Mouse (Mus musculus) cerebellum, postnatal 36 days (tissue): ENCODE data around the gene Fam222a.
A peak's percentile ranks its signal among the peaks of the same experiment; 100 is the strongest.

Experiments used
- DNase-seq, 2 experiments: peaks; one replicate each; pipeline ENCODE4 v3.0.0; 2021 to 2022; ENCODE audit warnings: mixed read lengths in 2 of 2

Gene Fam222a

DNA sequence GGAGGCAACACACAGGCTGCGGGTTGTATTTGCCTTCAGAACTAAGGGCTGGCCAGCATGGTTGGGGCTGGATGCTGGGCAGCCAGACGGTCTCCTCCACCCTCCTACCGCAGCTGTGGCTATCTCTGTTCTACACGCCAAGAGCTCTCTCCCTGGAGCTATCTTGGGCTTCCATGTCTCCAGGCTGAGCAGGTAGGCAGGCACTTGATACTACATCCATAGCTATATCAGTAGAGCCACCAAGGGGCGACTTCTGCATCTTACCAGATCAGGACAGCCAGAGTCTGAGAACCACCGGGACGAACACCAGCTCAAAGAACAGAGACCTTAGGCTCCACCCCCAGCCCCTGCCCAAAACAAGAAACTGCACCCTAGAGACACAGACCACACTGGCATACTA is 47.0 kb downstream of the Fam222a start:
- DNase-seq, result no peak

DNA sequence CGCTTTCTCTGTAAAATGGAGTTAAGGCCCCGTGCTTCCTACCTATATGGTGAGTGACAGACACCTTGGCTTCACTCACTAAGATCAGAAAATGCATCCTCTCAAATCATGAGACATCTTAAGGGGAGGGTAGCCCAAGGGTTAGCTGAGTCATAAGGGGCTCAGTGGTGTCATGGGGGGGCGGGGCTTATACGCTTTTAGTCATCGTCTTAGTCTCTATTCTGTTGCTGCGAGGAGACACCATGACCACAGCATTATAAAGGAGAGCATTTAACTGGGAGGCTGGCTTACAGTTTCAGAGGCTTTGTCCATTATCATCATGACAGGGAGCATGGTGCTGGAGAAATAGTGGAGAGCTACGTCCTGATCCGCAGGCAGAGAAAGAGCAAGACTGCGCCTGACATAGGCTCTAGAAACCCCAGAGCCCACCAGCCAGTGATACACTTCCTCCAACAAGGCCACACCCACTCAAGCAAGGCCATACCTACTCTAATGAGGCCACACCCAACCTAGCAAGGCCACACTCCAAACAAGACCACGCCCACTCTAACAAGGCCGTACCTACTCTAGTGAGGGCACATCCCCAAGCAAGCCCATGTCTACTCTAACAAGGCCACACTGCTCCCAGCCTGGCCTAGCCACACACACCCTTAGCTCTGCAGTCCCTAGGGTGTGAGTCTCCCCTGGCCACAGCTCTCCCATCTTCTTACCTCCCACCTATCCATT is 48.7 kb downstream of the Fam222a start:
- no peak for DNase-seq

DNA sequence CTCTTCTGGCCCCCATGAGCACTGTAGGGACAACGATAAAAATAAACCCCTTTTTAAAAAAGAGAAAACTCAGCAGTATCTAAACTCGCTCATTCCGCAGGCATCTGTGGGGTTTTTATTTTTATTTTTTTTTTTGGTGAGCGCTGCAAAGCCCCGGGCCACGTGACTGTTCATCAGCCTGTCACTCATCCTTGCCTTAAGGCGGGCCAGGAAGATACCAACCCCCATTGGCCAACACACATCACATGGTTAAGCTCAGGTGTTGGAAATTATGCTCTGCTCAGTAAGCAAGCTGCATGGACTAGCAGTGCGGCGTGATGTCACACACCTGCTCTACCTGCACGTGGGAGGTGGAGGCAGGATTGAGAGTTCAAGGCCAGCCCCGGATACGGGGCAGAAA is 50.0 kb downstream of the Fam222a start:
- DNase-seq, result no peak

DNA sequence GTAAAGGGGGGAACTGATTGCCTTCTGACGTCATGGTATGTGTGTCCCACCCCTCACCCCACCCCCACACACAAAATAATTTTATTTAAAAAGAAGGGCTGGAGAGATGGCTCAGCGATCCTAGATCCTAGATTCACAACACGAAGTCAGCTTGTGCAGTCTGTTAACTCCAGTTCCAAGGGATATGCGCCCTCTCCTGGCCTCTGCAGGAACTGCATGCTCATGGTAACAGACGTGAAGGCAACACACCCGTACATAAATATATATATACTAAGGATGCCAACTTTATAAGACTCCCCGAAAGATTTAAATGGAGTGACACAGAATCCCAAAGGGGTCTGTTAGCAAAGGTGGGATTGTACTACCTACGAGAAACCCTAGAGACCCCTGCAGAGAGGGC is 51.0 kb downstream of the Fam222a start:
- peak; percentile 75 to 76 for DNase-seq

DNA sequence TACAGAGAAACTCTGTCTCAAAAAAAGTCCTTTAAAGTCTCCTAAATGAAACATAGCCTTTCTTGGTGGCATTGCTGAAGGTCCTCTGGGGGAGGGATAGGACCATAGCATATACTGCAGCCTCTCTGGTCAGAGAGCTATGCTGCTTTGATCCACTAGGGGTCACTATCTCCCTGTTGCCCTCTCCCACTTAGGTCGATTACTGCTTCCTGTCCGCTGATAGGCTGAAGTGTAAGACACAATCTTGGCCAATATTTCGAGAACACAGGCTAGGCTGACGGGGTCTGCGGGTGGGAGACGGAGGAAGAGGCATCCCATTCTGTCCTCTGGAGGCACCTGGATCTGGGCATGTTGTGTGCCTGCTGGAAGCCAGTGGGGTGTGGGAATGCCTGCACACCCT is 52.5 kb downstream of the Fam222a start:
- no peak for DNase-seq

DNA sequence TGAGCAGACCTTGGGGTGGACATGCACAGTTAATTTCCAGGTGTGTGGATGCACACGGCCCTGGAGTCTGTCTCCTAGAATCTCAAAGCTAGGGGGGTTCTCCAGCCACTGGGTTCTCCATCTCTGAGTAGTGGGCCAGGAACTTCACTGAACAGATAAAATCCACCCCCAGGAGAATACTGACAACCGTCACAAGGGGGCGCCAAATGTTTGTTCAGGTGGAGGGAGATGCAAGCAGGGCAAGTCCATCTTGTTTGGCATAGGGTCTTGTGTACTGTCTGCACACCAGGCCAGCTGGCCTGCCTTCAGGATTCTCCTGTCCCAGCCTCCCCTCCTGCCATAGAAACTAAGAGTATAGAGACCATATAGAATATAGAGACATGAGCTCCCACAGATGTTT is 57.8 kb downstream of the Fam222a start:
- DNase-seq, result peak; percentile 51 to 62

DNA sequence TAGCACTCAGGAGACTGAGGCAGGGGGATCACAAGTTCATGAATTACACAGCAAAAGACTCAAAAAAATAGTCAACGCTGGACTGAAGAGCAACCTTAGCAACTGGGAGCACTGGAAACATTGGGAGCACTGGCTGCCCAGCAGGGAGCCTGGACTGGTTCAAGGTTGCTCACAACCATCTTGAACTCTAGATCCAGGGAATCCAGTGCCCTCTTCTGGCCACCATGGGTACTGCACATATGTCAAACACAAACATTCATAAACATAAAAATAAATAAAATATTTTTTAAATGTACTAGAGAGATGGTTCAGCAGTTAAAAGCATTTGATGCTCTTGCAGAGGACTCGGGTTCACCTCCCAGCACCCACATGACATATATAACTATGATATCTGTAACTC is 63.5 kb downstream of the Fam222a start:
- peak in 1 of 2 experiments; percentile 19 for DNase-seq

DNA sequence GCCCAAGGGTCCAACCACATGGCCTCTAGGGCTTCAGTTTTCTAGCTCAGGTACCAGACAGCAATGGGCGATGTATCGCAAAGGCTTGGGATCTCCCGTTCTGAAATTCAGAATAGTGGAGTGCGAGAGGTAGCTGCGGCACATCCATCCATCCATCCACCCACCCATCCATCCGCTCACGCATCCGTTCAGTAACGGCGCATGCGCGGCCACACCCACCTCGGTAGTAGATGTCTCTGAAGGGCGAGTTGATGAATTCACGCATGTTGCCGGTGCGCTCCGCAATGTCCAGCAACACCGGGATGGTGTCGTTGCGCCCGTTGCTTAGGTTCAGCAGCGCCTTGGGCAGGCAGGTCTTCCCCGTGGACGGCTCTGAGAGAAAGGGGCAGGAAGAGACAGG is 68.3 kb downstream of the Fam222a start:
- DNase-seq, result no peak

DNA sequence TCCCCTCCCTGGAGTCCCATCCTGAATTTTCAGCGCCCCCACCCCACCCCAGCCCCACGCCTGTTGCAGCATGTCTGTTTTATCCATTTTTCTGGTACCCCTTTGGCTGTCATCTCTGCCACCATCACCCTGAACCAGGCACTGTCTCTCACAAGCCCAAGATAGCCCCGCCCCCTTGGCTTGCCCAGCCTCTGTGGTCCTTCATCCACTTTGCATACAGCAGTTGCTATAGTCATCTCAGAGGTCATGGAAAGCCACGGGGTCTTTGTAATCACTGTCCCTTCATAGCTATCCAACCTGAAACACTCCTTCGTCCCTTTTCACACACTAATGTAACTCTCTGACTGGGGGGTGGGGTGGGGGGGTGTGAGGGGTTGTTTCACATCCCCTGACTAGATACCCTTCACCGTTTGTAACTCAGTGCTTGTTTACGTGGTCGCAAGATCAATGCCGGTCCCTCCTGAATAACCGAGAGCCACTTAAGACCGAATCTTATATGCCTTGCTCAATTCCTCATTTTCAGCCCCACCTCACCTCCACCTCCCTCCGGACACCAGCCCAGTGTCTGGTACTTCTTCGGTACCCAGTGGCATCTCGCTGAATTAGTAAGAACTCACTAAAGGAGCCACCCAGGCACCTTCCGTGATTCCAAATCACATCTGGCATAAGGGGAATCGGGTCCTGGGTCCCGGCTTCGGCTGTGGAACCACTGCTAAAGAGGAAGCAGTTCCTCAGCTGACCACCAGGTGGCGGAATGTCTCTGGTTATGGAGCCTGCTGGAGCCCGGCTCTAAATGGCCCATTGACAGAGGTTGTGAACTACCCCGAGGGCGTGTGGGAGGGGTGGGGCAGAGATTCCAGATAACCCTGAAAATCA is 71.2 kb downstream of the Fam222a start:
- peak; percentile 86 to 89 for DNase-seq

DNA sequence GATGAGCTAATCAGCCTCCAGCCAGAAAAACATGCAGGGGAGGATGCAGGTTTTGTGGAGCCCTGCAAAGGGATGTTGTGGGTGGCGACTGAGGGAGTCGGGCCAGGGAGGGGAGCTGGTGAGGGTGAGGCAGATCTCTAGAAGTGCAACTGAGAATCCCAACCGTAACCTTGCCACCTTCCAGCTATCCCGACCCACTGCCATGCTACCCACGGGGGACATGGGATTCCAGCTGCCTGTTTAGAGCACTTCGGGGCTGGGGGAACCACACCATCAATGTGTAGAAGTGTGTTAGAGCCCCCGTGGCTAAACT is 71.8 kb downstream of the Fam222a start:
- DNase-seq, result no peak

DNA sequence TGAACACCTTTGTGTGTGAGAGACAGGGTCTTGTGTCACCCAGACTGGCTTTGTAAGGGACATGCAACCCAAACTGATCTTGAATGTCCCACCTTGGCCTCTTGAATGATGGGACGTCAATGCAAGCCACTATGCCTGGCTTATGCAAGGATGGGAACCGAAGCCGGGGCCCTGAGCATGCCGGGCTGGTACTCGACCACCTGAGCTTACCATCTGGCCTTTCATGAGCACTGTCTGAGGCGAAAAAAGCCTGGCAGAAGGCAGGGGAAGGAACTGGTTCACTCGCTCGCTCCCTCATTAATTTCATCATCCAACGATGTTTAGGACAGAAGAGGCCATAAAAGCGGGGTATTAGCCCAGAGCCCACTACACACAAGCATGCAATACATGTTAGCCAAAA is 73.0 kb downstream of the Fam222a start:
- no peak for DNase-seq

DNA sequence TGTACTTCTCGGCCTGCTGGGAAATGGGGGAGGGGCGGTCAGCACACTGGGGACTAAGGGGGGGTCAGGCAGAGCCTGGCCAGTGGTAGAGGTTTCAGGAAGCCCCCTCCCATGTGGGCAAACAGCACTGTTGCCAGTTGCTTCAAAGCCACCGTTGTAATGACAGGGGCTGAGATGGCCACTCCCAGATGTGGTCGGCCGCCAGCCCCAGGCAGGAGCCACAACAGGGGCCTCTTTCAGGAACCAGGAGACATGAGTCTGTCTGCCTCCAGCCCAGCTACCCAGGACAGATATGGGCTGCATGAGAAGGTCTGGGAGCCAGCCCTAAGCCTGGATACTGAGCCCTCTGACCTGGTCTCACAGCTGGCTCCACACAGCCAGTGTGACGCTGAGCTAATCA is 77.1 kb downstream of the Fam222a start:
- no peak for DNase-seq

DNA sequence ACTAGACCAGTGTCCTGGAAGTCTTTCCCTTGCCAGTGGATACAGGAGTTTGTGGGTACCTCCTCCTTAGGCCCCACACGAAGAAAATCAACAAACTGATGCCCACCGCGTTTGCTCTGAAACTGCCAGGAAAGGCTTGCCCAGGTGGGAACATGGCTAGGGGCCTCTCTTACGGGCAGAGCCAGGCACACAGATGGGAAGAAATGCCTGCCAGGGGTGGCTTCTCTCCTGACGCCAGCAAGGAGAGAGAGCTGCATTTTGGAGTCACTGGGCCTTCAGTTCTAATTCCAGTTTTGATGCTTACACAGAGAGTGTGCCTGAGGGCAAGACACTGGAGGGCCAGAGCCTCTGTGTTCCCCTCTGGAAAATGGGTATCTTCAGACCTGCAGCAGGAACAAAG is 78.1 kb downstream of the Fam222a start:
- no peak for DNase-seq

DNA sequence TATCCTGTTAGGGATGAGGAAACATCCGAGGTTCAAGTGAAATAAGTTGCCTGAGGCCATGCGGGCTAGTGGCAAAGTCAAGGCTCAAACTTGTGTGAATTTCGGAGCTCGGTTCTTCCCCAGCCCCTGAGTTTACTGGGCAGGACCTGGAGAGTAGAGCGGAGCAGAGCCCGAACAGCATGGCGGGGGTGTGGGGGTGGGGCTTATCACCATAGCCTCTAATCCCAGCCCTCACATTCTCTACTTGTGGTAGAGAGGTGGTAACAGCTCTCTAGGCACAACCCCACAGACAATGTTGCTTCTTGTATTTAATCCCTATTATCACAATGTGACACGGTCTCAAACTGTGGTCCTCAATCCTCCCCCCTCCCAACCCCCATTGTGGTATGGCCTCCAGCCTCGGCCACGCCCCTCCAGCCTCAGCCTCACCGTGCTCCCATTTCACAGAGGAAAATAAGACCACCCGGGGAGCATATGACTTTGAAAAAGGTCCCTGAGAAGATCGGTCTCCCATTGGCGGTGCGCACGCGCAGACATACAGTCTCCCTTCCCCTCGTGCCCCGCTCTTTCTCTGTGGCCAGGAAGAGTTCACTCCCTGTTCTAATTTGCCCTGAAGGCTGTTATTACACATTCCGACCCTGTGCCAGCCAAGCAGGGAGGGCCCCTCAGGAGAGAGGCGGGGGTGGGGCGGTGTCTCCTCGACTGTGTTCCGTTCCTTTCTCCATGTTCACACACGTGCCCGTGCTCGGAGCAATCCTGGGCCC is 79.6 kb downstream of the Fam222a start:
- peak; percentile 30 for DNase-seq

DNA sequence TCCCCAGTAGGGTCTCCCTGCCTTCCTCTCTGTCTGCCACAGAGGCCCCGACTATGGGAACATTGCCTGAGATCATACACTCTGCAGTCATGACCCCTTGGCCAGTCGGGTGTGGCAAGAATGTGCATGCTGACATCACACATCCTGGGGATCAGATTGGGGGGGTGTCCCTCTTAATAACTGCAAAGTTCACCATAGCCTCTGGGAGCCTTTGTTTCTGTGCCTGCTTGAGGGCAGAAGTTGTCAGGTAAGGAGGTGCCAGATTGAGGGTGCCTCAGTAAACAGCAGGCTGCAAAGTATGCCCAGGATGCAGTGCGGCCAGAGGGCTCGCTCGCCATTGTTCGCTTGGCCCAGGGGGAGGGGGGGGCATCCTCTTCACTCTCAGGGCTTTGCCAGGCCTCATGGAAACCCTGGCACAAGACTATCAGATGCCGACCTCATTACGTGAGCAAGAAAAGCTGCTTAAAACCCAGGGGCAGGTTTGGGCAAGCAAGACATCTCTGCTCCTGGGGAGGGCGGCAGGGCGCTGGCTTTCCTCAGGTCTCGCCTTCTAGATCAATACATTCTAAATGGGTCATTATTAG is 81.0 kb downstream of the Fam222a start:
- DNase-seq, result no peak

DNA sequence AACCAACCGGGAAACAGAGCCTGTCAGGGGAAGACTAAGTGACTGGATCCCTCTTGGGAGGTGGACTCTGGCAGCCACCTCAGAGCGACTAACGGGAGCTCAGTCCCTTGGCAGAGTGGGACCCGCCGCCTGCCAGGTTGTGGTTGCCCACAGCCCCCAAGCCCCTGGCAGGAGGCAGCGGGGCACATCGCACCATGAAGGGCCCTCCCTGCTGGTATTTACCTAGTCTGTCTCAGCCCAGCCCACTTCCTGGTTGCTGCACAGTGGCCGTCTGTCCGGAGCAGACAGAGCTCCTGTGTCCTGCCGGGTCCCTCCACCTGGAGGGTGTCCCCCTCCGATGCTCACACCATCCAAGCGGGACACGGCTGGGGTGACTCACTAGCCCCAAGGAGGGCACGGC is 83.2 kb downstream of the Fam222a start:
- no peak for DNase-seq

DNA sequence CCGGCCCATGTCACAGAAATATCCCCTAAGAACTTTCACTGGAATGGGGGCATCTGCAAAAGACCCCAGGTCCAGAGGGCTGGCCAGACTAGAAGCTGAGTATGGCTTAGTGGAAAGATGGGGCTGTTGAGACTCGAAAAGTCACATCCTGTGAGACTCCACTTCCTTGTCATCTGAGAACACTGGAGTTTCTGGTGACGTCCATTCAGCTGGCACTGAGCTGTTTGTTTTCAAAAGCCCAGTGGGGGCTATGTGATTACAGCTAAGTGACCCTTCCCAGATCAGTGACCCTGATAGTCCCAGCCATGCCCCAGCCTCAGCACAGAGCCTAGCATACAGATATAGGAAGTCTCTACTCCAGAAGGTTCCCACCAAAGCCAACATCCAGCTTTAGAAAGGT is 83.6 kb downstream of the Fam222a start:
- no peak for DNase-seq

DNA sequence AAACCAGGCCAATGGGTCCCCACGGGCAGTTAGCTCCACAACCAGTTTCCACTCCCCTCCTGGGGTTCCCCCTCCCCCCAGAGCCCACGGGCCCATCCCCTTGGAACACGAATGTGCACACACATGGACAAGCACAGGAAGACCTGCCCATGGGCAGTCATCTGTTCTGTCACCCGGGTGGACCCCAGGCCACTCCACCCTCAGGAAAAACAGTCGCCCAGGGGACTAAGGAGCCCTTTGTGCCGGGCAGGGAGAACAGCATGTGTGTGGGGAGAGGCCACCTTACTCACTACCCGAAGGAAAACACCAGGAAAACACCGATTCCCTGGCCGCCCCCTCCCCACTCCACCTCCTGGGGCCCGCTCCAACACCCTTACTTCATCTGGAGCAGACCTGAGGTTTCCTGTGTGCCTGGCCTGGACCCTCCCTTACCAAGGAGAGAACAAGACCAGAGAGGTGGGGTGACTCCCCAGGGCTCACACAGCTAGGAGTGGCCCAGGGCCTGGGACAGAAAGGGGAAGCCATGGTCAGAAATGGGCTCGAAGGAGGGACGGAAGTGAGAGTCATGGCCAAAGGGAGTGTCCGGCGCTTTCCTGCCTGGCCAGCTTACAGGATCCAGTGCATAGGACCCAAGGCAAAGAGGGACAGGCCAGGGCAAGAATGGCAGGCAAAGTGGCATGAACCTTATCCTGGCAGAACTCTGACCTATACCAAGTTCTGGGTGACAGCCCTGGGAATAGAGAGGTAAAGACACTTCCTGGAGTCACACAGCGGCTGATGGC is 86.0 kb downstream of the Fam222a start:
- no peak for DNase-seq

DNA sequence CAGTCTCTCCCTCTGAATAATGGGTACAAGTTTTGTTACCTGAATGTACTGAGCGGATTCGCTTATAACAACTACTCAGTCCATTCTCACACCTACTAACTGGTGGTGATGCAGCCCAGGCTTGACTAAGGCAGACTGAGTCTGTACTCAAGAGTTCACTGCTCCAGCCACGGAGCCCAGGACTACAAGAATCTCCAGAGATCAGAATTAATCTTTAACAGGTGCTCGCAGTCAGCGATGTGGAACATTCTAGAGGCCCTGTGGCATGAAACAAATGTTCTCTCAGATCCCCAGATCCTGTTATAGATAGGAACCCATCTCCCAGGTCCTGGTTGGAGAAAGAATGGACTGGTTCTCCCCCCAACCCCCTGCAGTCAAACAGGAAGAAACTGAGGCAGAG is 87.9 kb downstream of the Fam222a start:
- DNase-seq, result no peak

DNA sequence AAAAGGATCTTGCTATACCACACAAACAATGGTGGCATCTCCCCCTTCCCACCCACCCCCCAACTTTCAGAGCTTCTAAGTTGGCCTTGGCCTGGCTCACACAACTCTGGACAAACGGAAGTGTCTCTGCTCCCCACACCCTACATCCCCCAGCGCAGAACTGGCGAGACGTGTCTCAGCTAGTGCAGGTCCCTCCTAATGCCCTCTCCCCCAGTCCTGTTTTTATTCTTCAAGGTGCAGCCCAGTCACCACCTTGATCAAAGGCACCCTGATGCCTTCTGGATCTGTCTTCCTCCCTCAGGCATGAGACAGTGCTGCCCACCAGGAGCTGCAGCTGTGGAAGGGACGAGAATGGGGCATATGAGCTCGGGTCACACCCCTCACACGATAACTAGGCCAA is 88.5 kb downstream of the Fam222a start:
- no peak for DNase-seq

DNA sequence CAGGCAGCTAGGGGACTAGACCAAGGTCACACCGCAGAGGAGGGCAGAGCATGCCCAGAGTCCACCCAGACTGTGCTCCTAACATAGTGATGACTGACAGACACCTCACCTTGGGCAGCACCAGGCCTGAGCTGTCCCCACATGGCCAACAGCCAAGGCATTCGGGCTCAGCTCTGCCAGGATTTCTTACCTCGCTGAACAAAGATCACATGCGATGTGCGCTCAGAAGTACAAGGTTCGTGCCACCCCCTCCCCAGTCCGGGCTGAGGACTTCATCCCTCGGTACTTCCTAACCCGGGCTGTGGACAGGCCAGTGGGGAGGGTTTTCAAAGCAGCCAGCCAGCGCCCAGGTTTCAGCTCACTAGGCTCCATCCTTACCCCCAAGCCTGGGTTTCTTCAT is 89.6 kb downstream of the Fam222a start:
- DNase-seq, result no peak

DNA sequence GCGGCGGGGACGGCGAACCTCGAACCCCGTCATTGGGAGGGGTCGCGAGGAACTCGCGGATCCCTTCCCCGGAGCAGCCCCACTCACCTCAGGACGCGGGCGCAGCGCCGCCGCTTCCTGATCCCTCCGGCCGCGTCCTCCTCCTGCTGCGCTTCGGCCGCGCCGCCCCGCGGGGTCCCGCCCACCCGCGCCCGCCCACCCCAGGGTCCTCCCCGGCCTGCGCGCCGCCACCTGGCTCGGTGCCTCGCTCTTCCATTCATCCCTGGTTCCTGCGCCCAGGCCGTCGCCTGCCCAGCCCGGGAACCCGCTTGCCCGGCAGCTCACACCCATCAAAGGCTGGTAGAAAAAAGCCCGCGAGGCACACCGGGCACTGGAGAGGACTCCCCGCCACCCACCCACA is 90.4 kb downstream of the Fam222a start, which contains the start of gene Trpv4:
TSS of gene Trpv4 (minus strand) at position 167 of the 400 bp plus-strand sequence.
- no peak for DNase-seq
